Mouse (Mus musculus) heart, embryonic 13.5 days (tissue): ENCODE results near the gene Ugcg. TPM values are rescaled to one million over a fixed set of nuclear protein-coding genes. Genes with fewer than 3 reads are reported as not detected.
A peak's percentile ranks its signal among the peaks of the same experiment; 100 is the strongest.

Experiments used
- ATAC-seq: fragments of 200-750 bp; cut with Nextera tagmentation; 2 replicates; pipeline ENCODE4 v1.8.0; 2017; ENCODE audit warnings: moderate TSS enrichment; ENCODE audit not compliant: insufficient number of reproducible peaks, low FRiP score, low TSS enrichment; ENCODE audit errors: extremely low read depth
- H3K27ac ChIP-seq: fragments of 300-500 bp; sonication (generic); replicated peaks from 2 replicates; pipeline ENCODE4 v1.5.1; 2015; ENCODE audit warnings: moderate library complexity, mild to moderate bottlenecking, inconsistent platforms
- H3K27me3 ChIP-seq: fragments of 300-500 bp; sonication (generic); replicated peaks from 2 replicates; pipeline ENCODE4 v1.6.1; 2015; ENCODE audit warnings: mild to moderate bottlenecking, inconsistent platforms
- H3K36me3 ChIP-seq: fragments of 300-500 bp; sonication (generic); 2 replicates; pipeline ENCODE4 v1.6.1; 2015; ENCODE audit warnings: mild to moderate bottlenecking, inconsistent platforms
- H3K4me1 ChIP-seq: fragments of 300-500 bp; sonication (generic); 2 replicates; pipeline ENCODE4 v1.6.1; 2015; ENCODE audit warnings: inconsistent platforms
- H3K4me2 ChIP-seq: fragments of 300-500 bp; sonication (generic); 2 replicates; pipeline ENCODE4 v1.6.1; 2015; ENCODE audit warnings: inconsistent platforms, mild to moderate bottlenecking, moderate library complexity
- H3K4me3 ChIP-seq: fragments of 300-500 bp; sonication (generic); 2 replicates; pipeline ENCODE4 v1.5.1; 2015; ENCODE audit warnings: moderate library complexity, mild to moderate bottlenecking, inconsistent platforms
- H3K9ac ChIP-seq: fragments of 300-500 bp; sonication (generic); 2 replicates; pipeline ENCODE4 v1.6.1; 2015; ENCODE audit warnings: inconsistent platforms, mild to moderate bottlenecking, moderate library complexity
- H3K9me3 ChIP-seq: fragments of 300-500 bp; sonication (generic); 2 replicates; pipeline ENCODE4 v1.6.1; 2016; ENCODE audit warnings: inconsistent platforms
- WGBS: fragments of 180-500 bp; shearing (Covaris S2); methylation state at CpG from one replicate; pipeline ENCODE4 v1.1.7; 2015; ENCODE audit warnings: mixed read lengths; 5-methylcytosine and 5-hydroxymethylcytosine counted together
- polyA plus RNA-seq: library from polyadenylated mRNA; unstranded; fragments of >200 nt; fragmentation: Nextera tagmentation; extraction: Ambion mirVana; gene quantifications from 2 replicates; pipeline ENCODE4 v1.2.1, GENCODE M21; 2015

Gene Ugcg
- polyA plus RNA-seq, 1 experiment from 2014 or later = 6.9 TPM

DNA sequence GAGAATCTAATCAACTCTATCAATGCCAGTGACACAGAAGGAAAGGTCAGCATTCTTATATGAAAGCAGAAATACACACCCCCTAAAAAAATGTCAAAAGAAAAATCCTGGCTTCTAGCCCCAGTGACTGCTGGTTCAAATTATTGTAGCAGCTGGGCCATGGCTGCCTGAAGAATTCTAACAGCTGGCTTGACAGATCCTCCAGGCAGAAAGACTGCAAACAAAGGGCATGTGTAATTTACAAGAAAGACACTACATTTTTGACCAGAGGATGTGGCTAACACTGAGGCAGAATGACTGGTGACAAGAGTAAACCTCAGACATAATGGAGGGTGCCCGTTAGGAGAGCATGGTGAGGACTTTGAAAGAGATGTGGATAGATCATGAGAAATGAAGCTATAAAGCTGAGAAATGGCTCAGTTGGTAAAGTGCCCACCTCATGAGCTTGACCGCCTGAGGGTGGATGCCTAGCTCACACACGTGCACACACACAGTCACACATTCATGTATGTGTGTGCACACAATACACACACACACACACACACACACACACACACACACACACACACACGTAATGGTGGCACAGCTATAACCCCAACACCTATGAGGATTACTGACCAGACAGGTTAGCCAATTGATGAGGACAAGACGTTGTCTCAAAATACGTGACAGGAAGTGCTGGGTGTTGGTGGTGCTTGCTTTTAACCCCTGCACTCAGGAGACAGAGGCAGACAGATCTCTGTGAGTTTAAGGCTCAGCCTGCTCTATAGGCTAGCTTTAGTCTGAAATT, 42.4 kb downstream of the Ugcg start:
- Histone ChIP-seq H3K4me3 (no peak overlapping the region), H3K9ac (no peak overlapping the region), H3K9me3 (no peaks in the 10 kb centered on the region), H3K4me2 (no peak overlapping the region), H3K36me3 (0 out of 2 replicates have a peak, but pooled peaks cover 5% of the 10 kb centered on the region), H3K27me3 (no peaks in the 10 kb centered on the region), H3K27ac (no peak overlapping the region), H3K4me1 (no peaks in the 10 kb centered on the region)
- ATAC-seq = no peak
- WGBS = 84% methylated on average over 6 of the region's 6 CpGs

DNA sequence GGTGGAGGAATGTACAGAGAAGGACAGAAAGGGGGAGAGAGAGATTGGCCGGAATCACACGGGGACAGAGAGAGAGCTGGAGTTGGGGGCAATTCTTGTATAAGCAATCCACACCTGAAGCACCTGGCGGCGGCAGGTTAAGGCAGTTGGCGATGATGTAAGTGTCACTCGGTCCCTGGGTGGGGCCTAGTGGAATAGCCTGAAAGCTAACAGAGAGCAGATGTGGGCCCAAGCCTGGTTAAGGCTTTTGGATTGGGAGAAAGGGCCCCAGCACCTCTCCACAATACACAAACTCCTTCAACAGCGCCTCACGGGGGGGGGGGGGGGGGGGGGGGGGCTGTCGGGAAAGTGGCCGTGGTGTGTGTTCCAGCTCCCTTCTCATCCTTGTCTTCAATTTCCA, 45.0 kb downstream of the Ugcg start:
- no peak overlapping the region for H3K27ac ChIP-seq
- no peaks in the 10 kb centered on the region for H3K36me3 ChIP-seq
- H3K27me3 ChIP-seq = no peaks in the 10 kb centered on the region
- no peak overlapping the region for H3K4me2 ChIP-seq
- H3K9me3 ChIP-seq = no peaks in the 10 kb centered on the region
- H3K9ac ChIP-seq = no peak overlapping the region
- H3K4me1 ChIP-seq = peaks cover 7% of the 10 kb centered on the region; the same call in 1 of the 2 replicates
- ATAC-seq = no peak
- 85% methylated on average over 8 of the region's 10 CpGs for whole genome bisulfite sequencing
- no peak overlapping the region for H3K4me3 ChIP-seq

GRCm38 (mm10) chr4:59234451-59235216, 45.6 kb downstream of the Ugcg start:
- no peaks in the 10 kb centered on the region for H3K36me3 ChIP-seq
- H3K9me3 ChIP-seq = no peaks in the 10 kb centered on the region
- H3K4me3 ChIP-seq = no peak overlapping the region
- no peak overlapping the region for H3K4me2 ChIP-seq
- no peak for ATAC-seq
- H3K27me3 ChIP-seq = no peaks in the 10 kb centered on the region
- peaks cover 11% of the 10 kb centered on the region; the same call in 1 of the 2 replicates for H3K4me1 ChIP-seq
- WGBS = 79% methylated on average over 23 of the region's 23 CpGs
- H3K9ac ChIP-seq = no peak overlapping the region
- H3K27ac ChIP-seq = no peak overlapping the region

DNA sequence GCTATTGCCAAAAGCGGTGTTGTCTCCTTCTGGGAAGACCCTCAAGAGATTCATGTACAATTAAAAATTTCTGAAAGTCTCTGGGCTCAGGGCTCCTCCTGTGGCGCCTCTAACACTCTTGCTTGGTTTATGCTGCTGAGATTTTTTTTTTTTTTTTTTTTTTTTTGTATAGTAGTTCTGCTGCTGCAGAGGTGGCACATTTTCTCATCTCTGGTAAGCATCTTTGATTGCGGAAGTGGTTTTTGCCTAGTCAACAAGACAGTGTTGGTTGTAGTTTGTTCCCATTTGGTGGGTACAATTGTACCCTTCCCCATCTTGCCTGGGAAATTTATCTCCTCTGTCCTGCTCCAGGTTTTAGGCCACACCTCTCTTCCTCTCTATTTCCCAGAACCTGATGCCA, 47.3 kb downstream of the Ugcg start:
- H3K36me3 ChIP-seq = no peaks in the 10 kb centered on the region
- H3K27ac ChIP-seq = no peak overlapping the region
- H3K9ac ChIP-seq = no peak overlapping the region
- no peak for ATAC-seq
- no peaks in the 10 kb centered on the region for H3K9me3 ChIP-seq
- peaks cover 15% of the 10 kb centered on the region; the same call in 1 of the 2 replicates for H3K4me1 ChIP-seq
- 89% methylated on average over 3 of the region's 3 CpGs for WGBS
- no peaks in the 10 kb centered on the region for H3K27me3 ChIP-seq
- H3K4me2 ChIP-seq = no peak overlapping the region
- no peak overlapping the region for H3K4me3 ChIP-seq

DNA sequence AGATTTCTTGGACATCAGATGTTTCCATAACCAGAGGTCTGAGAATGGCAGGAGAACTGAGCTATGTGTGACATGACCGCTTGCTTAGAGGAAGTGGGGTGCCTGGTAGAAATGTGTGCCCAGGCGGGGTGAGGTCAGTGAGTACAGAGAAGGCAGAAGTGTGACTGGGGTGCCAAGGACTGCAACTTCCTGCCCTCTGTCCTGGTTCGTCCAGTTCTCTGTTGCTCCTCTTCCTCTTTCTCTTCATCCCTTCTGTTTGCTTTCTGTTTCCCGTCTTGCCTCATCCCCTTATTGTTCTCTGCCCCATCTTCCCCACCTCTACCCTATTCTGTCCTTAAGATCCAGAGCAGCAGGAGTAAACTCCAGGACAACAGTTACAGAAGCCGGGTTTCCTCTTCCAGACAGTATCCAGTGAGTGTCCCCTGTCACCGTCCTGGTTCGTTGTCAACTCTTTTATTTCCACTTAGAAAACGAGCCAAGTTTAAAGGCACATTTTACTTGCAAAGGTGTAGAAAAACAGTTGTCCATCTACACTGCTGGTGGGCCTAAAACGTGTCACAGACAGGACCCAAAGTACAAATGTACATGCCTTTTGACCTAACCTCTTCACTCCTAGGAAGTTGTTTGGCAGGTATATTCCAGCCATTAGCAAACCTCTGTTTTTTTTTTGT, 49.7 kb downstream of the Ugcg start:
- H3K4me2 ChIP-seq = peak overlapping the region; percentile 19; the same call in 1 of the 2 replicates
- no peaks in the 10 kb centered on the region for H3K9me3 ChIP-seq
- H3K27me3 ChIP-seq = no peaks in the 10 kb centered on the region
- ATAC-seq = no peak
- H3K36me3 ChIP-seq = no peaks in the 10 kb centered on the region
- H3K4me1 ChIP-seq = peaks cover 15% of the 10 kb centered on the region; the same call in 1 of the 2 replicates
- no peak overlapping the region for H3K4me3 ChIP-seq
- H3K9ac ChIP-seq = no peak overlapping the region
- H3K27ac ChIP-seq = peak overlapping the region; percentile 58
- 57% methylated on average over 9 of the region's 9 CpGs for WGBS

DNA sequence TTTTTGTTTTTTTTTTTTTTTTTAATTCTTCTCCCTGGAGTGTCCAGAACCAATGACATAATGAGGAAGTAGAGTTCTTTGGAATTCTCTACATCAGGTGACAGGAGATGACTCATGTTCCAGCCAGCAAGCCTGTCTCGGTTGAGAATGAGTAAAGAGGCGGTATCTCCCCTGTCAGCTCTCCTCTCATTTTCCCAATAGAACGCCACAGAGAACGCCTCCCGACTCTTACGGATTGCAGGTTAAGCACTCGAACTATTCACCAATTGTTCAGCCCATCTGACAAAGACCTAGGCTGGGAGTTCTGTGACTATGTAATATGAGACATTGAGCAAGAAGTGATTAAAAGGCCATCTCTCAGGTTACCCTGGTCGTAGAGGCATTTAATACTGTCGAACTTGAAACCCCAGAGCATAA, 50.3 kb downstream of the Ugcg start:
- ATAC-seq = peak; percentile 37; the same call in 1 of the 2 replicates
- Histone ChIP-seq H3K4me2 (peak overlapping the region; percentile 19), H3K27me3 (no peaks in the 10 kb centered on the region), H3K36me3 (no peaks in the 10 kb centered on the region), H3K9me3 (no peaks in the 10 kb centered on the region), H3K4me3 (no peak overlapping the region), H3K9ac (no peak overlapping the region), H3K4me1 (peaks cover 15% of the 10 kb centered on the region; the same call in 1 of the 2 replicates), H3K27ac (peak overlapping the region; percentile 58; the same call in 1 of the 2 replicates)
- WGBS = 15% methylated on average over 9 of the region's 9 CpGs

DNA sequence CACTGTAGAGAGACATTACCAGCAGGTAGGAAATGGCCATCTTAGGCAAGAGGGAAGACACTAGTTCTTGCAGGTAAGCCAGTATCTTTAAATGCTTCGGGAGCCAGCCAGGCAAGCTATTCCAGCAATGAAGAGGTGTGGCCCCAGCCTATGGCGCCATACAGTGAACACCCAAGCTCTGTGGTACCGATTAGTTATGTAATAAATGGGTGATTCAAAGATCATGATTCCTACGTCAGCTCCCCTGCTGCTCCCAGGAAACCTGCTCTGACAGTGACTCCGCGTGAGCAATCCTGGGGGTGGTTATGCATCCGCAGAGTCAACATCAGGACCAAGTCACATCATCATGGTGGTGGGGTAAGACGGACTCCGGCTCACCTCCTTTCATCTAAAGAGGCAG, 51.1 kb downstream of the Ugcg start:
- Histone ChIP-seq H3K27me3 (no peaks in the 10 kb centered on the region), H3K27ac (no peak overlapping the region), H3K4me3 (no peak overlapping the region), H3K4me1 (peaks cover 21% of the 10 kb centered on the region; the same call in 1 of the 2 replicates), H3K4me2 (no peak overlapping the region), H3K36me3 (no peaks in the 10 kb centered on the region), H3K9me3 (no peaks in the 10 kb centered on the region), H3K9ac (no peak overlapping the region)
- ATAC-seq = no peak
- WGBS = 91% methylated on average over 9 of the region's 9 CpGs

DNA sequence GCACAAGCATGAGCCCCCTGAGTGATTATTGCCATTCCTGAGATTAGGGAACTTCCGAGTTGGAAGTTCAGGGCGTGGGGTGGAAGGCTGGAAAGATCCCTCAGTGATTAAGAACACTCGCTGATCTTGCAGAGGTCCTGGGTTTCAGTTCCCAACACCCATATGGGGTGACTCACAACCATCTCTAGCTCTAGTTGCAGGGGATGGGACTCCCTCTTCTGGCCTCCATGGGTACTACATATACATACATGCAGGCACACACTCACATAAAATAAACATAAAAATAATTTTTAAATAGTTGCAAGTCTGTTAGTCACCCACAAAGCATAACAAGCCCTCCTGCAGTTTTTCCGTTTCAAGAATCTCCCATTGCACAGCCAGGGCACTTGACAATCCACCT, 52.0 kb downstream of the Ugcg start:
- H3K36me3 ChIP-seq = no peaks in the 10 kb centered on the region
- no peak overlapping the region for H3K27ac ChIP-seq
- H3K9me3 ChIP-seq = no peaks in the 10 kb centered on the region
- WGBS = 84% methylated on average over 4 of the region's 4 CpGs
- H3K4me1 ChIP-seq = peaks cover 21% of the 10 kb centered on the region; the same call in 1 of the 2 replicates
- no peak overlapping the region for H3K4me2 ChIP-seq
- no peak for ATAC-seq
- no peaks in the 10 kb centered on the region for H3K27me3 ChIP-seq
- H3K9ac ChIP-seq = no peak overlapping the region
- H3K4me3 ChIP-seq = no peak overlapping the region

GRCm38 (mm10) chr4:59242221-59242620, 53.2 kb downstream of the Ugcg start:
- H3K27ac ChIP-seq = no peak overlapping the region

DNA sequence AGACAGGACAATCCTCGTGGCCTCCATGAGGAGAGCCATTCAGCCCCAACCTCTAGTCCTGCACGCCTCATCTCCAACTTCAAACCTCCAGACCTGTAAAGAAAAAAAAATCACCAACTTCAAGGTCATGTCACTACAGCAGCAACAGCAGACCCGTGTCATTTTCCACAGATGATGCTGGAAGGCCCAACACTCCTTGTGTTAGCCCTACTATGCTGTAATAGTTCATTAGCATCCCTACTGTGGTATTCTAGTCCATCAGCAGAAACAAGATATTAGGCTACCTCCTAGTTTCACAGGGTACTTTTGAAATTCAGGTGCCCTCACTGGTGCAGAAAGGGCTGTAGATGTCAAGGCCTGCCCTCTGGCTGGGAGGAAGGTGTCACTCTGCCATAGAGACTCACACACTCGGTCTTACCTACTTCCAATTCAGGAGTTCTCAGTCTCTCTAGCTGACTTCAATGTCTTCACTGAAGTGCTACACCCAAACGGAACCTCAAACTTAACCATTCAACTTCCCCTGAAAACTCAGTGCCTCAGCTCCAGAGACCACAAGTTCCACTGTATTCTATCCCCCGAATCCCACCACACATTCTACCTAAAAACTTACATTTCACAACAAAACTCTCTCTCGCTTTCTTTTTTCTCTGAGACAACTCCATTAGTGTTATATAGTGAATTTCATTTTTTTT, 54.9 kb downstream of the Ugcg start:
- ATAC-seq = no peak
- Histone ChIP-seq H3K4me3 (no peak overlapping the region), H3K9ac (no peak overlapping the region), H3K27me3 (no peaks in the 10 kb centered on the region), H3K9me3 (no peaks in the 10 kb centered on the region), H3K27ac (no peak overlapping the region), H3K36me3 (no peaks in the 10 kb centered on the region), H3K4me2 (no peak overlapping the region), H3K4me1 (peaks cover 15% of the 10 kb centered on the region; the same call in 1 of the 2 replicates)
- 74% methylated on average over 7 of the region's 7 CpGs for WGBS

More at GRCm38 (mm10) chr4:59242221-59242620, 53.2 kb downstream of the Ugcg start:
- Histone ChIP-seq H3K4me3 (no peak overlapping the region), H3K27me3 (no peaks in the 10 kb centered on the region), H3K9ac (no peak overlapping the region), H3K4me2 (no peak overlapping the region), H3K4me1 (peaks cover 21% of the 10 kb centered on the region; the same call in 1 of the 2 replicates), H3K36me3 (no peaks in the 10 kb centered on the region), H3K9me3 (no peaks in the 10 kb centered on the region)
- ATAC-seq = no peak
- 87% methylated on average over 3 of the region's 3 CpGs for WGBS
